Mouse (Mus musculus): Measurements from ENCODE around the gene Ccdc97. TPM values are rescaled to one million over a fixed set of nuclear protein-coding genes. Genes with fewer than 3 reads are reported as not detected.

Ccdc97 gene
- 29.9 and 35.9 TPM in 2 replicates for polyA plus RNA-seq (2015; fragmentation: Nextera tagmentation; extraction: Ambion mirVana)

DNA sequence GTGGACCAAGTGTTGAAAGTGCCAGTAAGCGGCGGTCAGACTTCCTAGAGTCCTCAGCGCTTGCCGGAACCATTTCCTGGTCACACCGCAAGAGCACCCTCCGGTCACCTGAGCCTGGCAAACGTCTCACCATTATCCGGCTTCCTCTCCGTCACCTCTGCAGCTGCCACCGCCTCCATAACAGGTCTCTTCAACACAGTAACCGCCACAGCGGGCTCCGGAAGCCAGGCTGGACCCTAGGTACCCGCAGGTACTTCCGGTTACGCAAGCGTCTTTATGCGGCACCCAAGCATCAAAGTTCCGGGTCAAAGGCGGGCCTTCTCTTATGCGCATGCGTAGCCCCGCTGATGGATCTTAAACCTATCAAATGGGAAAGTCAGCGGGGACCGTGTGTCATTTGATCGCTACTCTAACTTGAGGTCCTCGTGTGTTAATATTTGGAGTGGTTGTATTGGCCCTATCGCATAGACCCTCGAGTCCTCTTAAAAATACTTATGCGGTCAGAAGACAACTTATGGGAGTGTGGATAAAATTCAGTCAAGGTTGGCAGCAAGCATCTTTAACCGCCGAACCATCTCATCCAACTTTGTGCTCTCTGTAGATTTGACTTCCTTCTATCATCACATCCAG, at the start of gene Ccdc97:
Ccdc97 (minus strand) TSS at position 301 of the 630 bp plus-strand sequence.
- peaks cover 22% of the 10 kb centered on the region for H3K4me1 ChIP-seq (replicated peaks)
- H3K36me3 ChIP-seq = peaks cover 57% of the 10 kb centered on the region
- H3K27me3 ChIP-seq = no peaks in the 10 kb centered on the region
- H3K27ac ChIP-seq = peak within 1 kb of the TSS; percentile 75
- ATAC-seq = peak; percentile 89
- H3K4me2 ChIP-seq (replicated peaks) = peak within 1 kb of the TSS; percentile 95
- 6% methylated on average over 32 of the region's 32 CpGs for WGBS
- peak within 1 kb of the TSS; percentile 62 for H3K4me3 ChIP-seq (replicated peaks)
- no peaks in the 10 kb centered on the region for H3K9me3 ChIP-seq
- peak within 1 kb of the TSS; percentile 69 for H3K9ac ChIP-seq (replicated peaks)

GRCm38 (mm10) chr7:25768229-25768628, 49.3 kb upstream of the Ccdc97 start:
- ATAC-seq = no peak
- H3K4me3 ChIP-seq (replicated peaks) = no peak overlapping the region
- H3K27ac ChIP-seq = no peak overlapping the region
- H3K9ac ChIP-seq (replicated peaks) = no peak overlapping the region
- WGBS = 95% methylated on average over 5 of the region's 5 CpGs
- no peaks in the 10 kb centered on the region for H3K9me3 ChIP-seq
- H3K4me2 ChIP-seq (replicated peaks) = no peak overlapping the region
- H3K27me3 ChIP-seq = no peaks in the 10 kb centered on the region
- H3K4me1 ChIP-seq (replicated peaks) = no peaks in the 10 kb centered on the region
- H3K36me3 ChIP-seq = peaks cover 15% of the 10 kb centered on the region

DNA sequence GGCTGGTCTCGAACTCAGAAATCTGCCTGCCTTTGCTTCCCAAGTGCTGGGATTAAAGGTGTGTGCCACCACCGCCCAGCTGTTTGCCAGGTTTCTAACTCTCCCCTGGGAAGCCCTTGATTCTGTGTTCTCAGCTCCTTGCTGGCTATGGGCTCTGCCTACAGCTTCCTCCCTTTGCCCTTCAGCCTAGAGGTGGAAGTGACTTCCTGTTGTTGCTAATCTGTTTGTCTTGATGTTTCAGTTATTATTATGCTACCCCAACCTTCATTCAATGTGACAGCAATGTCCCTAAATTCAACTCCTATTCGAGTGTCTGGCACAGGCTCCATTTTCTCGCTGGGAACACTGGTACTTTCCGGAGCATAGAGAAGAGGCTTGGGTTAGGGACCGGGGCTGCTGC, 47.2 kb upstream of the Ccdc97 start:
- no peak overlapping the region for H3K27ac ChIP-seq
- H3K4me2 ChIP-seq (replicated peaks) = no peak overlapping the region
- H3K9ac ChIP-seq (replicated peaks) = no peak overlapping the region
- no peaks in the 10 kb centered on the region for H3K4me1 ChIP-seq (replicated peaks)
- H3K36me3 ChIP-seq = peaks cover 15% of the 10 kb centered on the region
- H3K4me3 ChIP-seq (replicated peaks) = no peak overlapping the region
- WGBS = 90% methylated on average over 6 of the region's 6 CpGs
- H3K9me3 ChIP-seq = no peaks in the 10 kb centered on the region
- no peaks in the 10 kb centered on the region for H3K27me3 ChIP-seq
- ATAC-seq = no peak

GRCm38 (mm10) chr7:25764221-25764620, 45.3 kb upstream of the Ccdc97 start:
- Histone ChIP-seq H3K36me3 (peaks cover 12% of the 10 kb centered on the region), H3K4me1 (replicated peaks) (no peaks in the 10 kb centered on the region), H3K27ac (no peak overlapping the region), H3K27me3 (no peaks in the 10 kb centered on the region), H3K9me3 (no peaks in the 10 kb centered on the region), H3K9ac (replicated peaks) (no peak overlapping the region), H3K4me3 (replicated peaks) (no peak overlapping the region), H3K4me2 (replicated peaks) (no peak overlapping the region)
- no peak for ATAC-seq
- WGBS = 68% methylated on average over 5 of the region's 5 CpGs

GRCm38 (mm10) chr7:25763678-25764077, 44.8 kb upstream of the Ccdc97 start:
- H3K4me1 ChIP-seq (replicated peaks) = no peaks in the 10 kb centered on the region
- peaks cover 7% of the 10 kb centered on the region for H3K36me3 ChIP-seq
- H3K27ac ChIP-seq = no peak overlapping the region
- no peak overlapping the region for H3K9ac ChIP-seq (replicated peaks)
- ATAC-seq = no peak
- WGBS = 85% methylated on average over 11 of the region's 11 CpGs
- no peaks in the 10 kb centered on the region for H3K9me3 ChIP-seq
- no peak overlapping the region for H3K4me2 ChIP-seq (replicated peaks)
- no peak overlapping the region for H3K4me3 ChIP-seq (replicated peaks)
- no peaks in the 10 kb centered on the region for H3K27me3 ChIP-seq

- Histone ChIP-seq H3K36me3 (0 out of 2 replicates have a peak, but pooled peaks cover 3% of the 10 kb centered on the region), H3K27ac (no peak overlapping the region), H3K9ac (replicated peaks) (no peak overlapping the region), H3K4me2 (replicated peaks) (no peak overlapping the region), H3K27me3 (no peaks in the 10 kb centered on the region), H3K4me1 (replicated peaks) (no peaks in the 10 kb centered on the region), H3K4me3 (replicated peaks) (no peak overlapping the region), H3K9me3 (no peaks in the 10 kb centered on the region)
- no peak for ATAC-seq
- 85% methylated on average over 10 of the region's 10 CpGs for WGBS
Measured at GRCm38 (mm10) chr7:25761354-25761753, 42.5 kb upstream of the Ccdc97 start.

- Histone ChIP-seq H3K27ac (peak overlapping the region; percentile 96), H3K4me2 (replicated peaks) (peak overlapping the region; percentile 75), H3K36me3 (peaks cover 9% of the 10 kb centered on the region), H3K4me3 (replicated peaks) (peak overlapping the region; percentile 75), H3K9ac (replicated peaks) (peak overlapping the region; percentile 56), H3K9me3 (no peaks in the 10 kb centered on the region), H3K27me3 (no peaks in the 10 kb centered on the region), H3K4me1 (replicated peaks) (peaks cover 24% of the 10 kb centered on the region)
- ATAC-seq = peak; percentile 57
- WGBS = under 1% methylated on average over 18 of the region's 18 CpGs
Measured at GRCm38 (mm10) chr7:25756011-25756410, 37.1 kb upstream of the Ccdc97 start.

DNA sequence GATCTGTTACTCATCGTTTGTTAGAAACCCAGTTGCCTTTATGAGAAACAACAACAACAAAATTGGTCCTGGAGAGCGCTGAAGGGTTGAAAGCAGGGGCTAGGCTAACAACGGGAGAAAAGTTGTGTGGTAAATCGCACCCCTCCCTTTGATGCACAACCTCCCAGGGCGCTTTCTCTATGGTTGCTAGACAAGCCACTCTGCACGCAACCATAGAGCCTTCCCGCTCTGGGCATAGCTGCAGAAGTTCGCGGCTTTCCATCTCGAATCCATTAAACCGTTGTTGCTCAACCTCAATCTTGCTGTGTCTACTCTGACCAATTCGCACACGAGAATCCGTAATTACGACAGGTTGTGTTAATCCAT, 36.6 kb upstream of the Ccdc97 start:
- under 1% methylated on average over 15 of the region's 15 CpGs for WGBS
- Histone ChIP-seq H3K9ac (replicated peaks) (peak overlapping the region; percentile 56), H3K9me3 (no peaks in the 10 kb centered on the region), H3K27me3 (no peaks in the 10 kb centered on the region), H3K4me3 (replicated peaks) (peak overlapping the region; percentile 75), H3K4me1 (replicated peaks) (peaks cover 24% of the 10 kb centered on the region), H3K36me3 (peaks cover 15% of the 10 kb centered on the region), H3K4me2 (replicated peaks) (peak overlapping the region; percentile 75), H3K27ac (peak overlapping the region; percentile 96)
- peak; percentile 61 for ATAC-seq

DNA sequence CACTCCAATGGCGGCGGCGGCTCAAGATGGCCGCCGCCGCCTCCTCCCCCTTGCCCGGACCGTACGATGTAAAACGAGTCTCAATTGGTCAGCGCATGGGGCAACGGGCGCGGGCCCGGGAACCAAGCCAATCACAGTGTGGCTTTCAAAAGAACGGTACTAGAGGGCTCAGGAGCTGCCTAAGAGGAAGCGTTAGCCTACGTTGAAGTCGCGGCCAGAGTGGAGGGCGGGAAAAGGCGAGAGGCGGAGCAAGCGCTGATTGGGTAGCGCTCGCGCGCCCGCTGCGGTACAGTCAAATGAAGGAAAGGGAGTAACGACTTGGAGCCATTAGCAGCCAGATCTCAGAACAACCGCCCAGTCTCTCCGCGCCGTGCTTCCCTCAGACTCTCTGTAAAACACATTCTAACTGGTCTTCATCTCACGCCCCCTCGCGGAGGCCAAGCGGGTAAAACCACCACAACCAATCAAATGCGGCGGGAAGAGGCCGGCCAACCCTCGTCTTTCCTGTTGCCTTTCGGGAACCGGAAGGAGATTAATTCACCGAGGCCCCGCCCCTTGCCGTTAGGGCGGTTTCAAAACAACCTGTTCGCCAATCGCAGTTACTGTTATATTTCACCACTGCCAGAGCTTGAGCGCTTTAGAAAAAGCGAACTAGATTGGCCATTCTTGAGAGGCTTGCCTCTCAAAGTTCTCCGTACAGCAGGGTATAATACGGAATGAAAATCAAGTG, 36.0 kb upstream of the Ccdc97 start, which contains the start of gene Hnrnpul1:
Hnrnpul1 (minus strand) TSS at position 20 of the 730 bp plus-strand sequence.
- no peaks in the 10 kb centered on the region for H3K9me3 ChIP-seq
- peak; percentile 95 for ATAC-seq
- H3K4me1 ChIP-seq (replicated peaks) = peaks cover 24% of the 10 kb centered on the region
- H3K4me2 ChIP-seq (replicated peaks) = peak within 1 kb of the TSS; percentile 98
- H3K27me3 ChIP-seq = no peaks in the 10 kb centered on the region
- under 1% methylated on average over 55 of the region's 55 CpGs for WGBS
- peak within 1 kb of the TSS; percentile 75 for H3K4me3 ChIP-seq (replicated peaks)
- H3K9ac ChIP-seq (replicated peaks) = peak within 1 kb of the TSS; percentile 94
- peak within 1 kb of the TSS; percentile 96 for H3K27ac ChIP-seq
- H3K36me3 ChIP-seq = peaks cover 19% of the 10 kb centered on the region

DNA sequence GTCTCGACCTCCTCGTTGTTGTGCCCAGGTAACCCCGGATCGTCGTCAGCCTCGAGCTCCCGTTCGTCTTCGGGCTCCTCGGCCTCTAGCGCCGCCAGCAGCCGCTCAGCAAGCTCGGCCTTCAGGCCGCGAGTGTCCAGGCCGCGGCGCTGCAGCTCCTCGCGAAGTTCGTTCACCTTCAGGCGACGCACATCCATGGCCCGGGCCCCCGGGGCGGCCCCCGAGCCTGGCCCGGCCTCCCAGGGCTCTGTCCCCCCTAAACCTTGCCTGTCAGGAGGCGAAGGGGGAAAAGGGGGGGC, 35.5 kb upstream of the Ccdc97 start:
- H3K27ac ChIP-seq = peak overlapping the region; percentile 96
- under 1% methylated on average over 30 of the region's 30 CpGs for WGBS
- peak overlapping the region; percentile 98 for H3K4me2 ChIP-seq (replicated peaks)
- no peak for ATAC-seq
- H3K9me3 ChIP-seq = no peaks in the 10 kb centered on the region
- peak overlapping the region; percentile 75 for H3K4me3 ChIP-seq (replicated peaks)
- peak overlapping the region; percentile 94 for H3K9ac ChIP-seq (replicated peaks)
- H3K36me3 ChIP-seq = peaks cover 24% of the 10 kb centered on the region
- H3K27me3 ChIP-seq = no peaks in the 10 kb centered on the region
- peaks cover 24% of the 10 kb centered on the region for H3K4me1 ChIP-seq (replicated peaks)

GRCm38 (mm10) chr7:25753643-25754438, 35.0 kb upstream of the Ccdc97 start:
- H3K27me3 ChIP-seq = no peaks in the 10 kb centered on the region
- H3K4me1 ChIP-seq (replicated peaks) = peaks cover 24% of the 10 kb centered on the region
- peak overlapping the region; percentile 94 for H3K9ac ChIP-seq (replicated peaks)
- peak overlapping the region; percentile 98 for H3K4me2 ChIP-seq (replicated peaks)
- no peak; the same call in 1 of the 2 replicates for ATAC-seq
- H3K27ac ChIP-seq = peak overlapping the region; percentile 96
- H3K9me3 ChIP-seq = no peaks in the 10 kb centered on the region
- WGBS = 1% methylated on average over 46 of the region's 46 CpGs
- H3K36me3 ChIP-seq = peaks cover 30% of the 10 kb centered on the region
- H3K4me3 ChIP-seq (replicated peaks) = peak overlapping the region; percentile 75

- Histone ChIP-seq H3K9me3 (no peaks in the 10 kb centered on the region), H3K9ac (replicated peaks) (peak overlapping the region; percentile 94), H3K36me3 (peaks cover 35% of the 10 kb centered on the region), H3K4me2 (replicated peaks) (peak overlapping the region; percentile 98), H3K27me3 (no peaks in the 10 kb centered on the region), H3K27ac (no peak overlapping the region), H3K4me3 (replicated peaks) (peak overlapping the region; percentile 75), H3K4me1 (replicated peaks) (peaks cover 24% of the 10 kb centered on the region)
- ATAC-seq = no peak
Measured at GRCm38 (mm10) chr7:25753076-25753475, 34.2 kb upstream of the Ccdc97 start.
